Mouse (Mus musculus) inflammation-experienced regulatory T-cells, adult 6 months (primary cell): ENCODE measurements around the gene Tas1r3. TPM values are rescaled to one million over a fixed set of nuclear protein-coding genes. Genes with fewer than 3 reads are reported as not detected.
A peak's percentile ranks its signal among the peaks of the same experiment; 100 is the strongest.

ENCODE experiments used
- ATAC-seq: one replicate; pipeline ENCODE4 v1.8.0; 2017
- polyA plus RNA-seq, 3 experiments: library from polyadenylated mRNA; unstranded; fragments of 100-300 nt; shearing (Covaris generic); gene quantifications; one replicate each; pipeline ENCODE4 v1.2.1; 2017

Gene Tas1r3
- polyA plus RNA-seq, 3 experiments from 2014 or later: 0.16 to 0.40 (median 0.30) TPM

DNA sequence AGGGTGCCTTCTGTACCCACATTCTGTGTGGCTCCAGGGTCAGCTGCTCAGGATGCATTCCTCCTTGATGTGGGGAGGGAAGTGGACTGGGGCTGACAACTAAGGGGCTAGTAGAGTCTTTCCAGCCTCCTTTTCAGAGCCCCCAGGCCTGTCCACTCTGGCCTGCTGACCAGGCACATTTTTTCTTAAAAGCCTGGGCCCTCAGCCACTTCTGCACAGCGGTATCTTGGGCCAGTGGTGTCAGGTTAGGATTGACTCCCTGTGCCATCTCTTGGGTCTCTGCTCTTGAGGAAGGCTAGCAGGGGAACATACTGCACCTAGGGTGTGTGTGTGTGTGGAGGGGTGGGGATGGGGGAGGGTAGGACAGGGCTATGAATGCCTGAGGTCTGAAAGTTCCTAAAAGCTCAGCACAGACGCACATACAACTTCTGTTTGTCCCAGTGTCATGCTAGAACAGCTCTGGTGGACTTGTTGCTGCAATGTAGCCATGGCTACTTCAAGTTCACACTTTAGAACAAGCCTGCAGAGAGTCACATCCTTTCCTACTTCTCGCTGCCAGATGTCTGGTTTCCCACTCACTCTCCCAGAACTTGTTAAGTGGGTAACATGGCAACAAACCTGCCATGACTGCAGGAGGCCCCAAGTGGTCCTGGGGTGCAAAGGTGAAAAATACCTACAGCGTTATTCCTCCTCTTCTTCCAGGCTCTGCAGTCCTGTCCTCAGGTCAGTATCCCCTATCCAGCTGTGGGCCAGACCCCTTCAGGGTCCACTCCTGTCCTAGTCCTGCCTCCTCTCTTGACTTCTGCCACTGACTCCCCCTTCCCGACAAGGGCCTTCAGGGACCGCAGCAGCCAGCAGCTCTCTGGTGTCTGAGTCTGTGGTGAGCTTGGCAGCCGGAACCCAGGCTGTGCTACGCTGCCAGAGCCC is 22.8 kb downstream of the Tas1r3 start:
- ATAC-seq: peak; percentile 33

DNA sequence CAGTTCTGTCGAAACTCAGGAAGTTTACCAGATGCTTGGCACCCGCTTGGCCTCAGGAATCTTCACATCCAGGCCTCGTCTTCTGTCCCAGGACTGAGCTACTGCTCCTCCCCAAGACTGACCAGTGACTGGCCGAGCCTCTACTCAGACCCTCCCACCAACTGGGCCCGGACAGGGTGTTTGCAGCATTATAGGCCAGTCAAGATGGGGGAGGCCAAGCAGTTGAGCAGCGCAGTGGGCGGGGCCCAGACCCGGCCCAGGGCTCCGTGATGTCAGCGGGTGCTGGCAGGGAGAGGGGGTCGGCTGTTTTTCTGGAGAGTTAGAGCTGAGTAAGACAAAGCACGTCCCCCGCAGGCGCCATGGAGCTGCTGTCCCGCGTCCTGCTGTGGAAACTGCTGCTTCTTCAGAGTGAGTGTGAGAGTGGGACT is 23.7 kb downstream of the Tas1r3 start, which contains the start of gene Mxra8:
Gene Mxra8 (plus strand): TSS at position 198 of the 428 bp plus-strand sequence.
- ATAC-seq: no peak

DNA sequence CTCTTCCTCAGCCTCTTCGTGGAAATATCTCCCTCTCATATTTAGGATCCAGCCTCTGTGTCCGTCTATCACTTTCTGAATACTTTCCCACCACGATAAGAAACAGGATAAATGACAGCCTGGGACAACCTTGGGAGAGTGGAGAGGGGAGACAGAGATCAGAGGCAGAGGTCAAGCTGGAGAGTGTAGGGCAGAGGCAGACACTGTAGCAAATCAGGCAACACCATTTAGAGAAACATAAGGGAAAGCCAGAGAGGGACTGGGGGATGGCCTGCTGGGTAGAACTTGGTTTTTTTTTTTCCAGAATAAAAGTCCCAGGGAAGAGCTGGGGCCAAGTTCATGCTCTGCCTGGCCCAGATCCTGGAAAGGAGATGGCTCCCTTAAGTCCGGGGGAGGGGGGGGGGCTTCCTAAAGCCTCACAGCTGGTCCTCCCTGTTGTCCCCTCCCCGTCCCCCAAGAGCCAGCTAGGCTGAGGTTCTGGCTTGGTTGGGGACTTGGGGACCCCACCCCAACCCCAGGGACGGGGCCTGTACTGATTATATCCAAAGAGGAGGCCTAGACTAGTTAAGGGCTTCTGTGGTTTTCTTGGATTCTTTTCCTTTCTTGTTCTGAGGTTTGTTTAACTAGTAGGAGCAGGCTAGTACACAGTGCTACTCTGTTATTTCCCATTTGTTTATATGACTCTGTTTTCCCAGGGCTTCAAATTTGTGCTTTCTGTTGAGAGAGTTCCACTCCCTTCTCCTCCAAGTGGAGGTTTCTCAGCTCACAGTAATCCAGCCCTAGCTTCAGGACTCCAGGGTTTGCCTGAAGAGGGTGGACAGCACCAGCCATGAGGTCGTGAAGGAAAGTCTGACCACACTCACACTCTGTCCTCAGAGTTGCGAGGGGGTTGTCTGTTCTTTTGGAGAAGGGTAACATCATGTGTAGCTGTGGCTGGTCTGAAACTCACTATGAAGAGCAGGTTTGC is 24.7 kb downstream of the Tas1r3 start:
- no peak for ATAC-seq

DNA sequence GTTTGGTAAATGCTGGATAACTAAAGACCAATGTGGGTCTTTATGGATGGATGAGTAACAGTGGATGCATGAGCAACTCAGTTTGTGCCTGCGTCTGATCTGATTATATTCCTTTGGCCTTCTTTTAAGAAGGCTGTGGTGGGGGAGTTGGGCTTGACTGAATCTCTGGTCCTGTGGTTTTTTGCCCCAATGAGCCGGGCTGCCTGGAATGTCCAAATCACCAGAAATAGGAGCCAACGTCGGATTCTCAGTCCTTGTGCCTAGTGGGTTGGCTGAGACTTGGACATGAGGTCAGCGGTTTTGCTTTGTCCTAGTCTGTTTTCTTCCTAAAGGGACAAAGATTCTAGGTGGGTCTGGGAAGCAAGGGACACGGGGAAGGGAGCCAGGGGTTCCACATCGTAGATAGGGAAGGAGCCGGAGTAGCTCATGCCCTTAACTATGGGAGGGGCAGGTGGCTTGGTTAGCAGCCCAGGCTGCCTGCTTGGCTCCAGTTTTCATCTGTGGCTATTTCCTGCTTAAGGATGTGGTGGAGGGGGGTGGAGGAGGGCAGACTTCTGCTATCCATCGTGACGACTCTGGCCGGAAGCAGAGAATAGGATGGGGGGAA is 25.7 kb downstream of the Tas1r3 start:
- ATAC-seq: no peak

DNA sequence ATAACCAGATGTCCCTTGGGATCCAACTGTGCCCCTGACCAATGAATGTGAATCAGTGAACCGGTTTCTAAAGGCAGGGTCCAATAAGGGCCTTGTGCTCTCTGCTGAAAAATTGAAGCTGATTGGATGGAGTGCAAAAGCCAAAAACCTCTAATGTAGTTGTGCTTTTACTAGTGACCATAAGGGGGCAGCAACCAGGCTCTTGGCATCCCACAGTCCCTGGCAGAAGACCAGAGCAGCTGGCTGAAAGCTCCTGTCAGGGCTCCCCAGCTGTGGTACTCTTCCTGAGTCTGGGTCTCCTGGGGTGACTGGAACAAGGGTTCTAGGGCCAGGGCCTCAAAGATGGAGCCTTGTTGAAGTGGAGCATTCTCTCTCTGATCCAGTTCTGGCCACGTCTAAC is 29.3 kb downstream of the Tas1r3 start:
- peak; percentile 53 for ATAC-seq

DNA sequence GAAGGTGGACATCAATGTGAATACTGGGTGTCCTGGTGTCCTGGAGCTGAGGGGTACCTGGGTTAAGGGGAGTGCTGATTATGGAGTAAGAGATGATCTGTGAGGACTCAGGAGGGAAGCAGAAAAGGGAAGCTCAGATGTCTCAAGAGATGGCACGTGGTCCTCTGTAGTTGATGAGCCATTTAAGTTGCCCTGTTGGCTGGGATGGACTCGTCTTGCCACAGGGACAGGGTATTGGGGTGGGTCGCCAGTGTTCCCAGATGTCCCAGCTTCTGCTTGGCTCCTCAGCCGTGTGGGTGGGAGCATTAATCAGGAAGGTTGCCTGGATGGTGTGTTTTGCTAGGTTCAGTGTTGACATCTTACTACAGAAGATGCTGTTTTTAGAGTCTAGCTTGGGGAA is 29.9 kb downstream of the Tas1r3 start:
- ATAC-seq: no peak

DNA sequence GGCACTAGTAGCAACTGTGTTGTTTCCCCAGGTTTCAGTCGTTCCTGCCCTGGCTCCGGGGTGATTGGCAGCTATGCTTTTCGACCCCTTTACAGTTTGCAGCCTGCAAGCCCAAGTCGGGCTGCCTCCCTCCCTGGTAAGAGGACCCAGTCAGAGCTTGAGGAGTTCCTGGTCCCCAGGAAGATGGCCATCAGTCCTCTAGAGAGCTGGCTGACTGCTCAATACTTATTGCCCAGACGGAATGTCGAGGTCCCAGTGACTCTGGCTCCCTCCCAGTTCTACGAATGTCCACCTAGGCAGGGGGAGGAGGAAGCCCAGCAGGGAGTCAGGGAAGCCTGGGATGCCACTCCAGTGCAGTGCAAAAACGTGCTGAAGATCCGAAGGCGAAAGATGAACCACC is 30.8 kb downstream of the Tas1r3 start:
- no peak for ATAC-seq

DNA sequence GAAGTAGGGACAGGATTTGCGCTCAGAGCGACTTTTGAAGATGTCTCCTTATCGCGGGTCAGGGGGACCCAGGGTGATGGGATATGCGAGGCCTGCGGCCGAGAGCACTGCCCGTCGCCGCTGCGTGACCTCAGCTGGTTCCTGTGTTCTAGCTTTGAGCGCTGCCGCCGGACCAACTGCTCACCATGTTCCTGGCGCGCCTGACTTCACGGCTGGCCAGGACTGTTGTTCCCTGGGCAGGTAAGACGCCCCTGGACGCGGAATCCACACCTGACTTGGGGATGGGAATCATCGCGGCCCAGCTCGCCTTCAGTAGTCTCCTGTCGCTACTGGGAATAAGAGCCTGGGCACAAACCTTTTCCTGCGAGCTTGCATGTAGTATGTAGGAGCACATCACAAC is 31.3 kb downstream of the Tas1r3 start:
- ATAC-seq: peak; percentile 17

DNA sequence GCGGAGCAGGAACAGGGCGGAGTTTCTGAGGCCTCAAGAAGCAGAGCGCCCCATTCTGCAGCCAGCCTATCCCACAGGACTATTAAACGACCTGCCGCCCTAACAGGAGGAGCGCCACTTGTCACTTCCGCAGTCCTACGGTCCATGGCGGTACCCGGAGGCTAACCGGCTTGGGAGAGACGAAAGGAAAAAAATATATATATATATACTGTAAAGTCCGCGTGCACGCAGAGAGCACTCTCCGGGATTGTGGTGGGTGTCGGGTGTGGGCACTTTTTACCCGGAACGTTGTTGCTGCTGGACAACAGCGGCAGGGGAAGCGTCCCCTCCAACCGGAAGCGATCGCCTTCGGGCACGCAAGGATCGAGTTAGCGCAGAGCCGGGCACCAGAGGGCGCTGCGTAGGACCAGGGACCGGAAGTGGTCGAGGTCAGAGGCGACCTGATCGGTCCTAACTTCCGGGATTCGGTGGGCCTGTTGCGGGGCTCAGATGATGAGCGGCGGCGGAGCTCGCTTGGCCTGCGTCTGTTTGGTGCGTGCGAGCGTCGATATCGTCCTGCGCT is 31.9 kb downstream of the Tas1r3 start, which contains the start of gene Aurkaip1:
Gene Aurkaip1 (plus strand): TSS at position 68 of the 562 bp plus-strand sequence.
- peak; percentile 84 for ATAC-seq

DNA sequence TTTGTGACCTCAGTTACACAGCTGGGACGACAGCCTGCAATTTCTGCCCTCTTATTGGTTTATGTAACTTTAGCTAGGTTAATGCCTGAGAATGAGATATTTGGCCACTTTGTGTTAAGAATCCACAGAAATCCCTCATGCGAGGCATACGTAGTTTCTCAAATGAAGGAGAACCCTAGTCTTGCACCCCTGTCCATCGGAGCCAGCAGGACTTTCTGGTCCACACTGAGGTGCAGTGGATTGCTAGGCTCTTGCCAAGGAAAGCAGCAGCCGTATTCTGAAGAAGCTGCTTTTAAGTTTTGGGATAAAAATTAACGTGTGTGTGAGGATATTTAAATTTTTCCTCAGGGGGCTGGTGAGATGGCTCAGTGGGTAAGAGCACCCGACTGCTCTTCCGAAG is 32.6 kb downstream of the Tas1r3 start:
- ATAC-seq: no peak

DNA sequence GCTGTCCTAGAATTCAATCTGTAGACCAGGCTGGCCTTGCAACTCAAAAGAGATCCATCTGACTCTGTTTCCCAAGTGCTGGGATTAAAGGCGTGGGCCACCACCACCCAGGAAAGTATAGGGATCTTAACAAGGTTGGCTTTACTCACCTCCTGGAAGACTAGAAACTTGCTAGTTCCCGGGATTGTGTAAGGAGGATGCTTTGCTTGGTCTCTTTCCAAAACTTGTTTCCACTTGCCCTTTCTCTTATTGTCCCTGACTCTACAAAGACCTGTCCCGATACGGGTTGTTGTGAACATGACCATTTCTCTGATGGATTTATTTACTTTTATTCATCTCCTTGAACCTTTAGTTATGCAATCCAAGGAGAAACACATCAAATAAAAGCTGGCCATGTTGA is 33.3 kb downstream of the Tas1r3 start:
- ATAC-seq: no peak

DNA sequence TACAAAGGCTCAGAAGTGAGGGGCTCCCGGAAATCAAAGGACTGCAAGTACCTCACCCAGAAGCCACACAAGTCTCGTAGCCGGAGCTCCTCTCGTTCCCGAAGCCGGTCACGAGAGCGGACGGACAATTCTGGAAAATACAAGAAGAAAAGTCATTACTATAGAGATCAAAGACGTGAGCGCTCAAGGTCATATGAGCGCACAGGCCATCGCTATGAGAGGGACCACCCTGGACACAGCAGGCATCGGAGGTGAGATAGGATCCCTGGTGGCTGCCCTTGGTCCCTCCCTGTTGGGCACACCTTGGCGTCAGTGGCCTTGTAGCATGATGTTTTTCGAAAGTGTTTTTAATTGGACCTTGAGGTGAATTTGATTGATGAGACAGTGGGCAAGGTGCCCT is 39.7 kb downstream of the Tas1r3 start:
- ATAC-seq: no peak

DNA sequence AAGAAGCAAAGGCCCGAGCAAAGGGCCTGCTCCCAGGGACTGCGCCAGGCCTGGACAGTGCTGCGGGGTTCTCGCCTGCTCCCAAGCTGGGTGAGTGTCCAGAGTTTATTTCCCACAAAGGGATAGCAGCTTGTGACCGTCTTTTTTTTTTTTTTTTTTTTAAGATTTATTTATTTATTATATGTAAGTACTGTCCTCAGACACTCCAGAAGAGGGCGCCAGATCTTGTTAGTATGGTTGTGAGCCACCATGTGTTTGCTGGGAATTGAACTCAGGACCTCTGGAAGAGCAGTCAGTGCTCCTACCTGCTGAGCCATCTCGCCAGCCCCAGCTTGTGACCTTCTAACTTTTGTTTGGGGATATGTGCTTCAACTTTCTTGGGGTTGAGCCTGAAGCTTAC is 42.1 kb downstream of the Tas1r3 start:
- no peak for ATAC-seq

DNA sequence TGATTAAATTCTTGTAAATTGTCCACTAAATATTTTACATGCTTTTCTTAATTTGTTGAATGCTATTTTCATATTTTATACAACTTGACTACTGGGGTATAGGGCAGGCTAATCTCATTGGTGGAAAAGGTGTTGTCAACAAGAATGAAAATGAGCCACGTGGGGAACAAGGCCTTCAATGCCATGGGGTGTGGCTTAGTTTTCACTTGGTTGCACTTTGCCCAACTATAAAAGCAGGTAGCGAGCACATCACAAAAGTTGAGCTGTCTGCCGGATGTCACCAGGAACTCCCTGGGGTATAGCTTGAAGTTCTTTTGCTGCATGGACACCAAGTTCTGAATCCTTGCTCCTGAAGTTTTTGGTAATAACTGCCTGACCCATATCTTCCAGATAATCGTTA is 45.6 kb downstream of the Tas1r3 start:
- ATAC-seq: no peak

DNA sequence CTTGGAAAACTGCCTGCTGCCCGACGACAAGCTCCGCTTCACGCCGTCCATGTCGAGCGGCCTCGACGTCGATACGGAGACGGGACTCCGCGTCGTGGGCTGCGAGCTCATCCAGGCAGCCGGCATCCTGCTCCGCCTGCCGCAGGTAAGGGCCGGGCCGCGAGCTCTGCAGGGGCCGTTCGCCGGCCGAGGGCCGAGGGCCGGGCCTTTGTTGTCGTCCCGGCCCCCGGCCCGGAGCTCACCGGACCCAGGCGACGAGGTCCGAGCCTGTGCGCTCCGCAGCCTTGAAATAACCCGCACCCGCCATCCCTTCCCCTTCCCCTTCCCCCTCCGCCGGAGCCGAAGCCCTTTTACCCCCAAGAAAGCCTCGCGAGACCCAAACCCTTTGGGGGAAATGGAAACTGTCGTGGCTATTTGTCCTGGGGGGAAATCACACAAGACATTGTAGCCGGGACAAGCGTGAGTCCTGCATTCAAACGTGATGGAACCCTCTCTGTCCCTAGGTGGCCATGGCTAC is 50.4 kb downstream of the Tas1r3 start:
- ATAC-seq: peak; percentile 12

DNA sequence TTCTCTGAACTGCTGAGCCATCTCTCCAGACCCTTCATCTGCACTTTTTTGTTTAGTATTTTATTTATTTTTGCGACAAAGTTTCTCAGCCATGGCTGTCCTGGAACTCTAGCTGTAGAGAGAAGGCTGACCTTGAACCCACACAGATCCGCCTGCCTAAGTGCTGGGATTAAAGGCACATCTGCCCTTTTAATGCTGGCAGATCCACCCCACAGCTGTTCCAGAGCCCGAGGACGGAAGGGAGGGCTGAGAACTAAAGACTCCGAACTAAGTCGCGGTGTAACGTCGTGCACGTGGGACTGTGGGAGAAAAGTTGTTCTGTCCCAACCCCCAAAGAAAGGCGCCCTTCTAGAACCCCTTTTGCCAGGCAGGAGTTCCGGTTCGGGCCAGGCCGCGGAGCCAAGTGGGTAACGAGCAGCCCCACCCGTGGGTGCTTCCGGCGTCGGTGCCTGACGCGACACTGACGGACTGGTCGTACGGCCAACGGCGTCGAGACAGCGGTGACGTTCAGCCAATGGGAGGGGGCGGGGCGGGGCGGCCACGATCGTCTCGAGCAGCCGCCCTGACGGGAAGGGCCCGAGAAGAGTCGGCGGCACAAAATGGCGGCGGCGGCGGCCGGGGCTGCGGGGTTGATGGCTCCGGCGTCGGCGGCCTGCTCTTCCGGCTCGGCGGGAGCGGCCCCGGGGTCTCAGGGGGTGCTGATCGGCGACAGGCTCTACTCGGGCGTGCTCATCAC is 51.1 kb downstream of the Tas1r3 start, which contains the start of gene Ccnl2:
Gene Ccnl2 (plus strand): TSS at position 561 of the 736 bp plus-strand sequence.
- ATAC-seq: peak; percentile 99

Other genes with a start within 250 kb of the Tas1r3 start
- gene Cdk11b, start 238.5 kb downstream of the Tas1r3 start, polyA plus RNA-seq: 100 to 1,000 TPM in 2 of 3 experiments, 10 to 100 TPM in 1; 75.2 to 139 (median 116) TPM
- 1 to 10 TPM in 1 of 3 experiments, not detected in 2; 1.7 TPM for gene Gm10563, start 218.0 kb downstream of the Tas1r3 start, polyA plus RNA-seq
- not detected for gene Mmp23, start 210.0 kb downstream of the Tas1r3 start, polyA plus RNA-seq
- gene Mib2, start 194.2 kb downstream of the Tas1r3 start, polyA plus RNA-seq: 1 to 10 TPM; 3.1 to 5.2 (median 3.9) TPM
- 1 to 10 TPM in 1 of 3 experiments, under 1 TPM in 2; 0.16 to 1.6 (median 0.96) TPM for gene Fndc10, start 169.0 kb downstream of the Tas1r3 start, polyA plus RNA-seq
- 100 to 1,000 TPM; 145 to 170 (median 154) TPM for gene Ssu72, start 158.6 kb downstream of the Tas1r3 start, polyA plus RNA-seq
- gene Tmem240, start 128.6 kb downstream of the Tas1r3 start, polyA plus RNA-seq: under 1 TPM; 0.13 to 0.16 (median 0.13) TPM
- 10 to 100 TPM in 2 of 3 experiments, 1 to 10 TPM in 1; 9.8 to 27.2 (median 21.7) TPM for gene Atad3a, start 102.3 kb downstream of the Tas1r3 start, polyA plus RNA-seq
- gene Vwa1, start 88.7 kb downstream of the Tas1r3 start, polyA plus RNA-seq: under 1 TPM in 1 of 3 experiments, not detected in 2; 0.09 TPM
- gene Tmem88b, start 77.5 kb downstream of the Tas1r3 start, polyA plus RNA-seq: not detected
- not detected for gene Ankrd65, start 72.9 kb downstream of the Tas1r3 start, polyA plus RNA-seq
- gene Mrpl20, start 60.5 kb downstream of the Tas1r3 start, polyA plus RNA-seq: 100 to 1,000 TPM; 105 to 200 (median 117) TPM
- 100 to 1,000 TPM in 2 of 3 experiments, 10 to 100 TPM in 1; 83.8 to 128 (median 117) TPM for gene Ccnl2, start 50.9 kb downstream of the Tas1r3 start, polyA plus RNA-seq
- 100 to 1,000 TPM; 206 to 219 (median 211) TPM for gene Aurkaip1, start 32.1 kb downstream of the Tas1r3 start, polyA plus RNA-seq
- 10 to 100 TPM in 2 of 3 experiments, under 1 TPM in 1; 0.69 to 18.3 (median 16.4) TPM for gene Mxra8, start 23.7 kb downstream of the Tas1r3 start, polyA plus RNA-seq
- 1 to 10 TPM; 2.0 to 3.8 (median 3.5) TPM for gene Dvl1, start 16.0 kb downstream of the Tas1r3 start, polyA plus RNA-seq
- 10 to 100 TPM; 14.2 to 19.2 (median 19.1) TPM for gene Cptp, start 6.1 kb upstream of the Tas1r3 start, polyA plus RNA-seq
- 10 to 100 TPM; 81.9 to 88.2 (median 86.6) TPM for gene Ints11, start 6.2 kb upstream of the Tas1r3 start, polyA plus RNA-seq
- 10 to 100 TPM; 14.1 to 20.3 (median 15.8) TPM for gene Pusl1, start 28.4 kb upstream of the Tas1r3 start, polyA plus RNA-seq
- 1 to 10 TPM; 4.0 to 9.1 (median 5.8) TPM for gene Acap3, start 28.5 kb upstream of the Tas1r3 start, polyA plus RNA-seq
- 10 to 100 TPM; 19.3 to 30.8 (median 29.6) TPM for gene Ube2j2, start 80.5 kb upstream of the Tas1r3 start, polyA plus RNA-seq
- gene C1qtnf12, start 99.0 kb upstream of the Tas1r3 start, polyA plus RNA-seq: 1 to 10 TPM; 3.0 to 6.9 (median 5.6) TPM
- 1 to 10 TPM in 1 of 3 experiments, under 1 TPM in 2; 0.63 to 1.0 (median 0.90) TPM for gene B3galt6, start 129.3 kb upstream of the Tas1r3 start, polyA plus RNA-seq
- 100 to 1,000 TPM; 489 to 506 (median 496) TPM for gene Sdf4, start 129.5 kb upstream of the Tas1r3 start, polyA plus RNA-seq
- 100 to 1,000 TPM; 682 to 810 (median 720) TPM for gene Tnfrsf4, start 150.5 kb upstream of the Tas1r3 start, polyA plus RNA-seq
- gene Tnfrsf18, start 162.8 kb upstream of the Tas1r3 start, polyA plus RNA-seq: 100 to 1,000 TPM; 603 to 779 (median 637) TPM
- gene Ttll10, start 196.1 kb upstream of the Tas1r3 start, polyA plus RNA-seq: 1 to 10 TPM in 1 of 3 experiments, under 1 TPM in 2; 0.26 to 1.1 (median 0.55) TPM
- 10 to 100 TPM in 2 of 3 experiments, 1 to 10 TPM in 1; 8.6 to 32.7 (median 20.0) TPM for gene 9430015G10Rik, start 246.6 kb upstream of the Tas1r3 start, polyA plus RNA-seq